Mouse (Mus musculus) c-Kit-positive CD71-positive TER-119-negative erythroid progenitor cells, embryonic 14.5 days (primary cell): ENCODE results near the gene Wnk4.

Source experiments
- DNase-seq: peaks from one replicate; pipeline ENCODE4 v3.0.0-alpha.2; 2013; ENCODE audit warnings: low read depth

The Wnk4 gene

DNA sequence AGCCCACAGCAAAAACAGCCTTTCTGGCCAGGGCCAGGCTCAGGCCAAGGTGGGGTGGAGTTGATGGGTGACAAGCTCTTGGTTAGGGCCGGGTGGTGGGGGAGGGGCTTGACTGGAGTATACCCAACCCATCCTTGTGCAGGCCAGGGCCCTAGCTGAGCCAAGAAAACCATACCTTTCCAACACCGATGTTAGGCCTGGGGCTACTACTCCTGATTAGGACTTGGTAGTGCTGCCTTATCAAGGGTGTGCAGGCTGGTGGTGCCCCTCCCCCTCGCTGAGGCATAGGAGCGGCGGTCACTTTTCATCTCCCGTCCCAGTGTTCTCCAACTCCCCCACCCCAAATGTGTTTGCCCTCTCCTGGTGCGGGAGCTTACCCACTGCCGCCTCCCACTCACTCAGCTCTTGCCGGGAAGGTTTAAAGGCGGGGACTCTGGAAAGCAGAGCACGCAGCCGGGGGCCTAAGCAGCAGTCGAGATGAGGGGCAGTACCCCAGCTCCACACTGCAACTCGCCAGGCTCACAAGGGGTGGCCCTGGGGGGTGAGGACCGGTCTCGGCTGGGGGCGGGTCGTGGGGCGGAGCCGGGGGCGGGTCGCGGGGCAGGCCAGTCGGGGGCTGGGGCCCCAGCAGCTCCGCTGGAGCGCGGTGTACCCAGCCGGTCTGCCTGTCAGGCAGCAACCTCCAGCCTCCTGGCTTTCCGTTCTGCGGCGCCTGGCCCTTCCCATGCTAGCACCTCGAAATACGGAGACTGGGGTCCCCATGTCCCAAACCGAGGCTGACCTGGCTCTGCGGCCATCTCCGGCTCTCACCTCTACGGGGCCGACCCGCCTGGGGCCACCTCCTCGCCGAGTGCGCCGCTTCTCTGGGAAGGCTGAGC lies at the start of gene Wnk4:
Gene Wnk4 (plus strand): TSS at position 620 of the 878 bp plus-strand sequence.
- DNase-seq, result no peak

DNA sequence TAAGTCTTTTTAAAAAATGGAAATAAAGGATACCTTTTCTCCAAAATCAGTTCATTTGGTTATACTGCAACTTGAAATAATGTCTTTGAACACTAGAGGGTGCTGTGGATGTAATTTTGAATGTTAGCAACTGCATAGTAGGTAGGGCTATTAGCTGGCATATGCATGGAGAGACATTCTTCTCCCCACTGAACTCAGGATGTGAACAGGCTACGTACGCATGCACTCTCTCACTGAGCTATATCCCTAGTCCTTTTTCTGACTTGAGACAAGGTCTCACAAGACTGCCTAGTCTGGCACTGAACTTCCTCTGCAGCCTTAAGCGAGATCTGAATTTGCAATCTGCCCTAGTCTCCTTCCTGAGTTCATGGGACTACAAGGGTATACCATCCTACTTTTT lies 48.4 kb upstream of the Wnk4 start:
- peak; percentile 74 for DNase-seq

DNA sequence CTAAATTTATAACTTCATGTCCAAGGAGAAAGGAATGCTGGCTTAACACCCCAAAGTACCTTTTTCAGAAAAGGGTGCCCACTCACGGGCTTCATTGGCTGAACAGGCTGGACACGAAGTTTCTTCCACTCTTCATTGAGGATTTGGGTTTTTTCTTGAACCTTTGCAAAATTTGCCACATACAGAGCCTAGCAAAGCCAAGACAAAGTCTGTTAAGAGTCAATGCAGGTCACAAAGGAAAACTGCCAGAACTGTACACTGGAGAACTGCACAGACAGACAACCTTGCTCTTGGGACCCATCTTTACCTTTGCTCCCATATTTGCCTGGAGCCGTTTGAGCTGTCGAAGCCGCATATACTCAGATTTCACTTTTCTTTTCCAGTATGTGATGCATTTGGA lies 43.4 kb upstream of the Wnk4 start:
- no peak for DNase-seq

DNA sequence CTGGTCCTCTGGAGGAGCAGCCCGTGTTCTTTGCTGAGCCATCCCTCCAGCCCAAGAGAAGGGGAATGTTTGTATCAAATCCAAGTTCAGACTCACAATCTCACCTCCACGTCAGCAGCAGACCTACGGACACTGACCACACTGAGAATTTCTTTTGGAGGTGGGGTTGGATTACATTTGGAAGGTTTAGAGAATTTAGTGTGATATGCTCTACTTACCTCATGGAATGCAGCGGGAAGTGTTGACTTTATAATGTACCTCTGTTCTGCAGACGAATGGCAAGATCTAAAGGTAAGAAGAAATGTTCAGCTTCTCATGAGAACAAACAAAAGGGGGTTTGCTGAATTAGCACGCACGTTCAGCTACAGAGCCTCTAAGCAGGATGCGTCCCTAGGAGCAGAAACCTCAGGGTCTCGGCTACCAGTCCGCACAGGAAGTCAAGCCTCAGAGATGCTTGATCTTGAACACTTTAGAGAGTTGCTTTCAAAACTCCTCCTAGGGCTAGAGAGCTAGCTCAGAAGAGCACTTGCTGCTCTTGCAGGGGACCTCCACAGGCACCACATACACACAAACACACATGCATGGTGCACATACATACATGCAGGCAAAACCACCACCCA lies 41.8 kb upstream of the Wnk4 start:
- no peak for DNase-seq

DNA sequence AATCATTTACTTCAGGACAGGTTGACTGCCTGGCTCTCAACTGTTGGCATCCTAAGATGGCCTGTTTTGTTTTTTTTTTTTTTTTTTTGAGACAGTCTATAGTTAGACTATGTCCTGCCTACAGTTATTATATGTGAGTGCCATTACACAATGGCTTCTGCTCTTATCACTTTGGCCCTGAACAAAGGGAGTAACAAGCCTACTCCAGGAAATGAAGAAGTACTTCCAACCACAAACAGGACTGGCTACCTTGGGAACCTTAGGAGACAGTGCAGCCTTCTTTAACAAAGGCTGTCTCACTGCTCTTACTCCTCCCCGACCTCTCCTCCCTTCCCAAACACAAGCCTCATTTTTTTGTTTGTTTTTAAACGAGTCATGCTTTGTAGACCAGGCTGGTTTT lies 39.5 kb upstream of the Wnk4 start:
- no peak for DNase-seq

DNA sequence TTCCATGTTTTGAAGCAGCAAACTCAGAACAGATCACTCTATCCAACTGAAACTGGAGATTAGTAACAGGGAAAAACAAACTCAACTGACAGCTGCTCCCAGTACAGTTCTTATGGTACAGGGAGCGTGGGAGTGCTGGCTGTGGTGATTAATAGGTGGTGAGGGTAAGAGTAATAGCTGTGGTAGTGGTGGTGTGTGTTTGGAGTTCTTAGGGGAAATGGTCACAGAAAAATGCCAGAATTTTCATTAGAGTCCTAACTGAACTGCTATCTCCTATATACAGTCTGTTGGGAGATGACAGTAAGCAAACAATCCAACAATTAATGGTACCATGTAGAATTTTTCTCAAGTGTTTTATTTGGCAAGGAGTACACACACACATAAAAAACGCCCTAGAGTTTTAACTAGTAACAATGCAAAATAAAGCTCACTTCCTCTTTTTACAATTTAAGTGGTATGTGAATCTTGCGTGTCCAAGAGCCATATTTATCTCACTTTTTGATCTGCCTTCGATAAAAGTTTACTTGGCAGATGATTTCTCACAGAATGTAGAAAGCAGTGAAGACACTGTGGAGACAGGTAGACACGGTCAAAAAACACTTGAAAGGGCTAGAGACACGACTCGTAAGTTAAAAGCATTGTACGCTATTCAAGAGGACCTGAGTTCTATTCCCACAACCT lies 38.9 kb upstream of the Wnk4 start:
- no peak for DNase-seq

DNA sequence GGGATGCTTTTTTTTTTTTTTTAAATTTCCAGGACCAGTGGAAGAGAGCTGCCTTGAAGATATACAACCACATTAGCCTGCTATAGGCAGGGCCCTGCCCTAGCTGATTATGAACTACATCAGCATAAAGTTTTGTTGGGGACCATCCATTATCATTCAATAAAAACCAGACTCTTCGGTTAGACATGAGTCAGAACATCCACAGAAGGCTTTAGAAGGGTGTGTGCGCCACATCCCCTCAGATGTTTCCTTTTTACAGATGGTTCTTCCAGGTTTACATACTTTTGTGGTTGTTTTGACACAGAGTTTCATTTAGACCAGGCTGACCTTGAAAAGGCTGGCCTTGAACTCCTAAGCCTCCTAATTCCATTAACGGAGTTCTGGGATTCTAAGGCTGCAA lies 36.0 kb upstream of the Wnk4 start:
- DNase-seq, result no peak

DNA sequence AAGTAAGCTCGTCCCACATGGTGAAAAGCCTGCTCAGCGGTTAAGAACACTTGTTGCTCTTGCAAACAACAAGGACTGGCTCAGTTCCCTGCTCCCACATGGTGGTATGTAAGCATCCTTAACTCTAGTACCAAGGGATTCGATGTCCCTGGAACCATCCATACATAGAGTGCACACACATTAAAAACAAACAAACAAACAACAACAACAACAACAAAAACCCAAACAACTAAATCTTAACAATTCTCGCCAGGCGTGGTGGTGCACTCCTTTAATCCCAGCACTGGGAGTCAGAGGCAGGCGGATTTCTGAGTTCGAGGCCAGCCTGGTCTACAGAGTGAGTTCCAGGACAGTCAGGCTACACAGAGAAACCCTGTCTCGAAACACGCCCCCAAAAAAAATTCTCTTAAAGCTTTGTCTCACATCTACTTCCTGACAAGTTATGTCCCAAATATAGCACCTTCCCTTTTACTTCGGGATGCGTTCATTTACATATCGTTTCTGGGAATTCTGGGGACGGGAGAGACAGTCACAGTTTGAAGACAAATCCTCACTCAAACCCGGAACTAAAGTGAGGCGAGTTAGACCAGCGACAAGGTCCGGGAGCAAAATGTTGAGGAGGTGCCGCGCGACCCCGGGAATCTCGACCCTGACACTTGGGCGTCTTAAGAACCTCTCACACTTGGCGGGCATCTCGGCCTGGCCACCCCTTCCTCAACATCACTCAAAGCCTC lies 34.9 kb upstream of the Wnk4 start:
- no peak for DNase-seq

DNA sequence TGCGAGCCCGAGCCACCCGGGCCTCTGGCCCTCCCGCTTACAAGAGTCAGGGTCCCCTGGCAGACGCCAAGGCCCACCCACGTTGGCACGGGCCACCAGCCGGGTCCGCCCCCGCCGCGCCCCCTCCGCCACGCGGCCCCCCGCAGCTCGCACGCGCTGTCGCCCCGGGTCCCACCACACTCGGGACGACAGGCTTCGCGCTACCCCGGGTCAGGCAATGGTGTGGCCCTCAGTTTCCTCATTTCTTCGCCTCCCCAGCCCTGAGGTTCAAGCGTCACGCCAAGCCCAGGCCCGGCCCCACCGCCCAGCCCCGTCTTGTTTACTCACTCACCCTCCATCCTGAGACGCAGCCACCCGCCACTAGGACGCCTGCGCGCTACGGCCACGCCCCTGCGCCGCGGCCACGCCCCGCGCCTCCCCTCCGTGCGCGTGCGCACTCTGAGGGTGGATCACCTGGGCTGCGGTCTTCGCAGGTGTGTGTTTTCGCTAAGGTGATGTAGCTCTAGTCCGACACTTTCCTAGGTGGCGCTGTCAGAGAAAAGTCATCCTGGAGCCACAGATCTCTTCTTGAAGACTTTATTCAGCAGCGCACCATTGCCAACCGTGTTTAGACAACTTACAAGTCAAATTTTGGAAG lies 34.2 kb upstream of the Wnk4 start, which contains the start of gene Ezh1:
Gene Ezh1 (minus strand): TSS at position 399 of the 637 bp plus-strand sequence.
- DNase-seq, result peak; percentile 54

DNA sequence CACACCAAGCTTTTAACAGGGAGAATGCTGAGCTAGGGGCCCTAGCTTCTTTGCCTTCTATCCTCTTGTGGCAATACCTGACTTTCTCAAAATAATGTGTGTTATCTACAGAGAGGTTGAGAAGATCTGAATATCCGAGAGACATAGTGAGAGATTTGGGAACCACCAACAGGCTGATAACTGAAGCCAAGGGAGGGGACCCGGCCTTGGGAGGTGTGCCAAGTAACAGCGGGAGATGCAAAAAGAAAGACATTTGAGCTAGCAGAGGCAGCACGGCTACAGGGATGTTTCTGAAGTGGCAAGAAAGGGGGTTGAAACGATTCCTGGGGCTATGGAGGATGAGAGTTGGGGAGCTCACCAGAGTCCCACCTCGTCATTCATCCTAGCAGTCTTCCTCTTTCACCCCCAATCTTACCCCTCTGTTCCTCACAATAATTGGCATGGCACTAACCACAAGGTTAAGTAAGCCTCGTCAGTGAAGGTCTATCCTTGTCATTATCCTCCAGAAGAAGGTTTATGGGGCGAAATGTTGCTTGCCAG lies 30.9 kb upstream of the Wnk4 start:
- no peak for DNase-seq

DNA sequence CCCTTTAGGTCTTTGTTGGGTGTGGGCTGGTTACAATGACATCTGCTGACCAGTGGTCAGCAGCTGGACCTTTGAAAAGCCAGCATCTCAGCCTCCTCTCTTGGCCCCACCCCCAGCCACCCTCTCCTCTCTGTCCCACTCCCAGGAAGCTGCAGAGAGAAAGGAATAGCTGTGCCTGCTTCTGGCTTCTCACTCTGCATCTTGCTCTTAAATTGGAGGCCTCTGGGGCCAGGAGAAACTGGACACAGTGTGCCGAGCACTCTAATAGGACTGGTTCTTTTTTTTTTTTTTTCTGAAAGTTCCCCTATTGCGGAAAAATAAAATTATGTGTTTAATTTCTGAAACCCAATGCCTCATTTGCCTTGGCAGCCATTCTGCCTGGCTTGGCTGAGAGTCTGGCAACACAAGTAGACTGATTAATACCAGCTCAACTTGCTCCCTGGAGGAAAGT lies 30.3 kb upstream of the Wnk4 start:
- DNase-seq, result no peak

DNA sequence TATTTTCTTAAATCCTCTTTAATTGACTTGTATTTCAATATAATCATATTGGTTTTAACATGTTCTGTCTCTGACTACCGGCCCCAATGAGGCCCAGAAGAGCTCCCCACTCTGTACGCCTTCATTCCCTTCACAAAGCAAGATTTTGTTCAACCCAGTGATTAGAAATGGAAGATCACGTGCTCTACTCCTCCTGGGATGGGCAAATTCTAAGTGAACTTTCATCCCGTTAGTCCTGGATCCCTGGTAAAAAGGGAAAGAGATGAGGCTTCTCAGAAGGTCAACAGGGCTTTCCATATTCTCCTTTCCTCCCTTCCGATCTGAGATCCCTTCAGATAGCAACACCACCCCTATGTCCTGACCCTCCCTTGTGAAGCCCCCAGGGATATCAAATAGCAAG lies 29.8 kb upstream of the Wnk4 start:
- DNase-seq, result no peak

DNA sequence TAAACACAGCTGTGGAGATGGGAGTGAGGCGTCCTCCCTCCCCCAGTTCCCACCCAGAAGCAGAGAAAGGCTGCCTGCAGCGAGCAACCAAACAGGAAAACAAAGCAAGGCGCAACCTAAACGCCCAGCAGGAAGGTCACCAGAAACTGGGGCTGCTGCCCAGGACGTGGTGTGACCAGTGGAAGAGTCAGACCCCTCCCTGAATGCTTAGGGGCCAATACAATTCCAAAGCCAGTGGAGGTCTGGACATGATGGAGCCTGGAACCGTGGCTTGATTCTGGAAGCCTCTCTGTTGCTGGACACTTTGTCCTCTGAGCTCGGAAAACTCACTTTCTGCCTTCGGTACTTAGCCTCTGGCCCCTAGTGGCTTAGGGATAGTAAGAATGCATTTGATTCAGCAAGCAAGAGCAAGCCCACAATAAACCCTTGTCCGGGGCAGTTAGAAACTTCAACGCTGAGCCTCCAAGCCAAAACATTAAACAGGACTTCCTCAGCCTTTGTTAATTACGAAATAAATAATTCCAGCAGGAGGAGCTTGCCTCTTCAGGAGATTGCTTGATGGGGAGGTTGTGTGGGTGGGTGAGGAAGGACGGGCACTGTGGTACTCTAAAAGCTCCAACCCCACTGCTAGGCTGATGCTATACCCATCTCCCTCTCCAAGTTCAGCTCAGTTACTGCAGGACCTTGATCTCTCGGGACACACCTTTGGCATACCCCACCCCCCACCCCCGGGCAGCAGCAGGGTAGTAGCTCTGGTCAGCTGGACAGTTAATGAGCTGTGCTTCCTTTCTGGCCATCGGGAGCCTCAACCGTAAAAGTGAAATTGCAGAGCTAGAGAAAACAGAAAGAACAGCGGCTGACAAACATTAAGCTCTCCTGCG lies 29.1 kb upstream of the Wnk4 start:
- DNase-seq, result no peak

DNA sequence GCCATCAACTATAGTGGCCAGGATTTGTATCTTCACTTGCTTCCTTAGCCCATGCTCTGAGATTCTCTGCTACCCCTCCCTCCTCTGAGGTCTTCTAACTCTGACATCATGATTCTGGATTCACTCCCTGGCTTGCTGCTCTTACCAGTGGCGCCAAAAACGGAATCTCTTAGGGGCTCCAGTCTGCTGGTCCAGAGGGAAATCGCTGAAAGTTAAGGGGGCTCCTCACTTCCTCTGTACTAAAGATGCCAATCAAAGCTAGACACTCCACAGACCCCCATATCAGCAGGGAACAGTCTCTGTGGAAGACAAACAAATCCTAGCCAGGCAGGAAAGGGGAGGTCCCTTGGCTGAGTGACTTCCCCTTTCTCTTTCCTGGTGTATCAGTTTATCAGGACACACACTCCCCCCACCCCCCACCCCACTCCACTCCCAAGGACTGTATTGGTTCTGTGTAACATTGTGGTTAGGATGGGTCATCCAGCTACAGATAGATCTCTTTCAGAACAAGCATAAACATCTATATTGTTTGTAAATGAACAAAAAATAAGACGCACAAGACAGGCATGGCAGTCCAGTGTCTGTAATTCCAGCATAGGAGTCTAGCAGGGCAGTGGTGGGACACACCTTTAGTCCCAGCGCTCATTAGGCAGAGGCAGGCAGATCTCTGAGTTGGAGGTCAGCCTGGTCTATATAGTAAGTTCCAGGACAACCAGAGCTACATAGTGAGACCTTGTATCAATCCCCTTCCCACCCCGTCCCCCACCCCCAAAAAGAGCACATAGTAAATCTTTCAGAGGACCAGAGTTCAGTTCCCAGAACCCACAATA lies 28.1 kb upstream of the Wnk4 start:
- DNase-seq, result no peak

DNA sequence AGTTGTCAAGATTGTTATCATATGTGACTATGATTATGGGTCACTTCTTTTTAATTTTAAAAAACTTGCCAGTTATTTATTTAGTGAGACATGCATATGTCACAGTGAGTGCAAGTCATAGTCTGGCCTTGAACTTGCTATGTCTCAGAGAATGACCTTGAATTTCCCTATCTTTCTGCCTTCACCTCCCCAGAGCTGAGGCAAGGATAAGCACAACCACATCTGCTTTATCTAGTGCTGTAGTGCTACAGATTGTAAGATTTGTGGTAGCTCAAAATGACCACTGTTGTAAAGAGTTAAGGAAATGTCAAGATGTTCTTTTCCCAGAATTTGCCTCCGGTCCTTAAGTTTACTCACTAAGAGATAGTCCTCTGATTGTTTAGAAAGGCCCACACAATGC lies 27.1 kb upstream of the Wnk4 start:
- DNase-seq, result no peak

DNA sequence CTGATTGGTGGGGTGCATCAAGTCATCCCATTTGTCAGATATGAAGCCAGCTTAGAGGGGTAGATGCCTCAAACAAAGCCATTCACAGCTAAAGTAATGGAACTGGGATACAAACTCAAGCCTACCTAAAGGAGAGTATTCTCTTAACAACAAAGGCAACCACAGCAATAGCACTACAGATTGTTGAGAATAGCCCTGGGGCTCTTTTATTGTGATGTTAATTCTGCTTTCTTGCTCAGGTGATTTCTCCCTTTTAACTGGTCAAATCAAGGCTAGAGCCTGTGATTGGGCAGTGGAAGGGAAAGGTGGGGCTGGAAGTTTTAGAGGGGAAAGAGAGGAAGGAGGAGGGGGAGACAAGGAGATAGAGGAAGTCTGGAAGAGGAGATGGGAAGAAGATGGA lies 26.2 kb upstream of the Wnk4 start:
- DNase-seq, result no peak

DNA sequence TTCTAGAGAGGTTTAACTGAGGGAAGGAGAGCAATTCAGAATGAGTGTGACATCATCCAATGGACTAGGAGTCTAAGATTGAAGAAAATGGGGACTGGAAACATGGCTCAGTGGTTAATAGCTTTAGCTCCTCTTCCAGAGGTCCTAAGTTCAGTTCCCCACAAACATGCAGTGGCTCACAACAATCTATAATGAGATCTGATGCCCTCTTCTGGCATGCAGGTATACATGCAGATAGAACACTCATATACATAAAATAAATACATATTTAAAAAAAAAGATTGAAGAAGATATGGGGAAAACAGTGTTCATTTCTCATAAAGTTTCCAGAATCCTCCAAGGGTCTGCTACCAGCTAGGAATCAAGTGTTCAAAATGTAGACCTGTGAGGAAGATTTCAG lies 24.9 kb upstream of the Wnk4 start:
- no peak for DNase-seq

DNA sequence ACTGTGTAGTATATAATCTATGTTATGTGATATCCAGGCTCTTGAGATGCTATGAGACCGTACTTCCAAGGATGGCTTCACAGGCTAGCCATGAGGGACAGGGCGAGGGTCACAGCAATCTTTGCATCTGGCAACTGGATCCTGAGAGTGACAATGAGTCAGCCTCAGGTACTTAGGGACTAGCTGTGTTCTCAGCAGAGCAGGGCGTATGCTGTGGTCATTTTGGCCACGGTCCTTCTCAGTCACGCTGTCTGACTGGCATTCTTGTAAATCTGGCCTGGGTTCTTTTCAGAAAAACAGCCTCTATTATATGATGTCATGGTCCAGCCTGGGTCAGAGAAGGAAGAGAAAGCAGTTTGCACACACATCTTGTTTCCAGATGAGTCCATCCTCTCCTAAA lies 23.6 kb upstream of the Wnk4 start:
- no peak for DNase-seq

DNA sequence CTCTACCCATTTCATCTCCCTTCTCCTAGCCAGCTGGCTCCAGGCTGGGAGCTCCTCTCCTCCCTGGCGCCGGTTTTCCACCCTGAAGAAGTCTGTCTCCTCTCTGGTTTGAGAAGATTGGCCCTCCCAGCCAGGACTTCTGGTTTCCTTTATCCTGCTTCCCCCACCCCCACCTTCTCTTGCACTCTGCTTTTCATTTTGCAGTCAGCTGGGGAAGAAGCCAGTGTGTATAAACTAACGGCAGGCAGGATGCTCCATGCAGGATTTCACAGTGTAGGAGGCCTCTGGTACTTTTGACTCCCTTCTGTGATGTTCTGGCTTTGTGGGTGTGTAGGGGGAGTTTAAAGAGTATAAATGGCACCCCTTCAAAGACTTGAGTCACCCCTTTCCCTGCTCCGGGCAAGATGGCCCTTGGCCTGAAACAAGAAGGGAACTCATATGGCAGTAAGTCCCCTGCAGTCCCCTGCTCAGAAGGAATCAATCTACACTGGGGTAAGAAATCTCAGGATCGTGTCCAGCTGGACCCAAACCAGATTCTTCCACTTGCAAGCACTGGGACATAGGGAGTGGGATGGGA lies 22.2 kb upstream of the Wnk4 start:
- DNase-seq, result no peak
